Mouse (Mus musculus) adrenal gland, postnatal 14 days (tissue): Measurements from ENCODE around the gene Igdcc3. TPM values are rescaled to one million over a fixed set of nuclear protein-coding genes. Genes with fewer than 3 reads are reported as not detected.

Experiments
- total RNA-seq: library from RNA; stranded (reverse); gene quantifications from 2 replicates; pipeline ENCODE4 v1.2.3, GENCODE M21; 2021

Igdcc3 gene
- total RNA-seq, 1 experiment from 2014 or later: 1.2 TPM

Other genes starting within 250 kb of the Igdcc3 start
- 0.07 and 0.15 TPM in 2 replicates for gene Slc24a1, start 189.6 kb upstream of the Igdcc3 start, total RNA-seq
- gene Ints14, start 180.3 kb upstream of the Igdcc3 start, total RNA-seq: 27.2 and 30.1 TPM in 2 replicates
- 179 and 191 TPM in 2 replicates for gene Hacd3, start 119.5 kb upstream of the Igdcc3 start, total RNA-seq
- 86.9 and 89.5 TPM in 2 replicates for gene Dpp8, start 108.8 kb upstream of the Igdcc3 start, total RNA-seq
- gene Igdcc4, start 39.7 kb upstream of the Igdcc3 start, total RNA-seq: 18.3 and 23.2 TPM in 2 replicates
- gene Parp16, start 54.2 kb downstream of the Igdcc3 start, total RNA-seq: 15.2 and 17.3 TPM in 2 replicates
- gene Cilp, start 124.0 kb downstream of the Igdcc3 start, total RNA-seq: 5.1 and 5.6 TPM in 2 replicates
- 132 and 152 TPM in 2 replicates for gene Clpx, start 153.1 kb downstream of the Igdcc3 start, total RNA-seq
- gene Pdcd7, start 204.9 kb downstream of the Igdcc3 start, total RNA-seq: 15.0 and 18.8 TPM in 2 replicates
- 0.52 and 0.53 TPM in 2 replicates for gene Ubap1l, start 219.9 kb downstream of the Igdcc3 start, total RNA-seq